Mouse (Mus musculus): ENCODE measurements around the gene Taf11.

The Taf11 gene

GRCm38 (mm10) chr17:27920676-27921075 lies 11.0 kb upstream of the Taf11 start:
- no peak for DNase-seq (ENCODE audit: low read depth)

GRCm38 (mm10) chr17:27916366-27916765 lies 6.7 kb upstream of the Taf11 start:
- no peak for DNase-seq (ENCODE audit: low read depth)

- no peak for DNase-seq (ENCODE audit: low read depth)
Observed at GRCm38 (mm10) chr17:27914742-27915141, 5.1 kb upstream of the Taf11 start.

- DNase-seq (ENCODE audit: low read depth): no peak
Observed at GRCm38 (mm10) chr17:27911371-27911770, 1.7 kb upstream of the Taf11 start.

- peak; percentile 95 for DNase-seq (ENCODE audit: low read depth)
Observed at GRCm38 (mm10) chr17:27908888-27909621, 589 bp downstream of the Taf11 start, which contains the start of gene Anks1. Anks1 (plus strand) TSS chr17:27909306.

- DNase-seq (ENCODE audit: low read depth): peak; percentile 79
Observed at GRCm38 (mm10) chr17:27908206-27908887, 1.3 kb downstream of the Taf11 start.

GRCm38 (mm10) chr17:27907512-27908205 lies 2.0 kb downstream of the Taf11 start:
- peak; percentile 93 for DNase-seq (ENCODE audit: low read depth)

- no peak for DNase-seq (ENCODE audit: low read depth)
Observed at GRCm38 (mm10) chr17:27886499-27887210, 23.0 kb downstream of the Taf11 start.

GRCm38 (mm10) chr17:27883994-27884393 lies 25.6 kb downstream of the Taf11 start:
- DNase-seq (ENCODE audit: low read depth): no peak

- DNase-seq (ENCODE audit: low read depth): no peak
Observed at GRCm38 (mm10) chr17:27883129-27883528, 26.5 kb downstream of the Taf11 start.

GRCm38 (mm10) chr17:27881518-27881917 lies 28.1 kb downstream of the Taf11 start:
- no peak for DNase-seq (ENCODE audit: low read depth)

- DNase-seq (ENCODE audit: low read depth): no peak
Observed at GRCm38 (mm10) chr17:27874510-27874909, 35.1 kb downstream of the Taf11 start.

GRCm38 (mm10) chr17:27873583-27873982 lies 36.1 kb downstream of the Taf11 start:
- no peak for DNase-seq (ENCODE audit: low read depth)

- DNase-seq (ENCODE audit: low read depth): no peak
Observed at GRCm38 (mm10) chr17:27871851-27872250, 37.8 kb downstream of the Taf11 start.

- no peak for DNase-seq (ENCODE audit: low read depth)
Observed at GRCm38 (mm10) chr17:27866737-27867136, 42.9 kb downstream of the Taf11 start.

- no peak for DNase-seq (ENCODE audit: low read depth)
Observed at GRCm38 (mm10) chr17:27865461-27865860, 44.2 kb downstream of the Taf11 start.

- DNase-seq (ENCODE audit: low read depth): no peak
Observed at GRCm38 (mm10) chr17:27859131-27859530, 50.5 kb downstream of the Taf11 start.

- DNase-seq (ENCODE audit: low read depth): peak; percentile 39
Observed at GRCm38 (mm10) chr17:27857649-27858475, 51.8 kb downstream of the Taf11 start.

- peak; percentile 56 for DNase-seq (ENCODE audit: low read depth)
Observed at GRCm38 (mm10) chr17:27856798-27857648, 52.6 kb downstream of the Taf11 start.

GRCm38 (mm10) chr17:27856265-27856797 lies 53.3 kb downstream of the Taf11 start, which contains the start of gene Uhrf1bp1:
Uhrf1bp1 (plus strand) TSS chr17:27856441.
- DNase-seq (ENCODE audit: low read depth): peak; percentile 91

All from induced T-regulatory cell, adult 2 months (primary cell).